Mouse (Mus musculus): ENCODE results near the gene Ccdc191.

Gene Ccdc191

GRCm38 (mm10) chr16:43931502-43931901, 41.9 kb downstream of the Ccdc191 start:
- no peak for DNase-seq (ENCODE audit: low read depth)

DNA sequence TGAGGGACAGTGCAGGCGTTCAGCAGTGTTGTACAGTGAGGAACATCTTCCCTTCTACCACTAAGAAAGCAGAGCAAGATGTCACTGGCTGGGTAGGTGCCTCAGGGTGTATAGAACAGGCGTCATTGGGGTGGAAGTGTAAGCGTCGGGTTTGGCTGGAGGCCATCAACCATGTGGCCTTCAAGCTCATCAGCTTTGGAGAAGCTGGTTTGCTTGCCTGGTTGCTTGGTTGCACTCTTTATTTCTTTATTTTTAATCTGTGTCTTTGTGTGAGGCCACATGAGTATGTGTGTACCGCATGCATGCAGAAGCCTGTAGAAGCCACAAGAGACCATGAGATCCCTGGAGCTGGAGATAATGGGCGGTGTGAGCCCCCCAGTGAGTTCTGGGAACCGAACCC, 42.7 kb downstream of the Ccdc191 start:
- no peak for DNase-seq (ENCODE audit: low read depth)

DNA sequence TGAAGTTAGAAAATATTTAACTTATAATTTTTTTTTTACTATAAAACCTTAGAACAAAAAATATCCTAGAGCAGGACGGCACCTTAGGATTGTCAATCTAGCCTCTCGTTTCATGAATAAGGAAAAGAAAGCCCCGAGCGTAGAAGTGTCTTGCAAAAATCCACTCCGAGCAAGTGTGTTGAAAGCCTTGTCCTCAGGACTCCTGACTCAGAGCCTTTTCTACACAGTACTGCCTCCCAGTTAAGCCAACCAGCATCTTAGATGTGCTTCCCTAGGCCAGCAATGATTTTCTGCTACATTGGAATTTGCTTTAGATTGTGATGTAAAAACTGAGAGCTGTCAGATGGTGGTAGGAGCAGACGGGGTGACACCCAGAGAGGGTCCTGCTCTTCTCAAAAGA, 43.4 kb downstream of the Ccdc191 start:
- no peak for DNase-seq (ENCODE audit: low read depth)

GRCm38 (mm10) chr16:43934856-43935255, 45.3 kb downstream of the Ccdc191 start:
- DNase-seq (ENCODE audit: low read depth) = no peak

- DNase-seq (ENCODE audit: low read depth) = no peak
Observed at GRCm38 (mm10) chr16:43935367-43935766, 45.8 kb downstream of the Ccdc191 start.

DNA sequence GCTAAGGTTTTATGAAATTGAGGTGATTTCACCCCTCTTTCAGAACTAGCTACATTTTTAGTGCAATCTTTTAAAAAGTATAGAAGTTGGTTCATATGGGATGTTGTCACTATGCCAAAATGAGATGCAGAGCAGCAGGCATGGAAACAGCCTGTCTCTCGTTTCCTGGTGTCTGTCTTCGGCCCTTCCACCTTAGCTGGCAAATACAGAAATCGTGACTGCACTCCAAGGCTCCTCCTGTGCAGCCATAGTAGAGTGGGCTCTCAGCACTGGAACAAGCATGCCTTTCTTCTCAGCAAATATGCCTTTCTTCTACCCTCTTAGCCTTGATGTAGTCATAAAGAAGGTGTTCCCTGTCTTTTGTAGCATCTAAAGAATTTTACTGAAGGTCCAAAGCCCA, 46.3 kb downstream of the Ccdc191 start:
- no peak for DNase-seq (ENCODE audit: low read depth)

DNA sequence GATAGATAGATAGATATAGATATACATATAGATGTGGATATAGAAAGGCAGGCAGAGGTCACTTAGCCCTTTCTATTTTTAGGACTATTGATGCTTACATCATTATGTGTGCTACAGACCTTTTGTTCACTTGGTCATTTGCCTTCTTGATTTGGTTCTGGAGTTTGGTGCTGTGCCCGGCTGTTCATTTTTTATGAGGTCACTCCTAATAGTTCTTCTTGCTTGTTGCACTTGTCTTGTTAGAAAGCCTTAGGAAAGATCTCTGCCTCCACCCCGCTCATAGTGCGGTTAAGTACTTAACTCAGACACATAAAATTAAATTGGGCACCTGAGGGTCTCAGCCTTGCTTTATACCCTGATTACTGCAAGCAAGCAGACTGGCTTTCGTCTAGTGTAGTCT, 51.2 kb downstream of the Ccdc191 start:
- DNase-seq (ENCODE audit: low read depth) = no peak

DNA sequence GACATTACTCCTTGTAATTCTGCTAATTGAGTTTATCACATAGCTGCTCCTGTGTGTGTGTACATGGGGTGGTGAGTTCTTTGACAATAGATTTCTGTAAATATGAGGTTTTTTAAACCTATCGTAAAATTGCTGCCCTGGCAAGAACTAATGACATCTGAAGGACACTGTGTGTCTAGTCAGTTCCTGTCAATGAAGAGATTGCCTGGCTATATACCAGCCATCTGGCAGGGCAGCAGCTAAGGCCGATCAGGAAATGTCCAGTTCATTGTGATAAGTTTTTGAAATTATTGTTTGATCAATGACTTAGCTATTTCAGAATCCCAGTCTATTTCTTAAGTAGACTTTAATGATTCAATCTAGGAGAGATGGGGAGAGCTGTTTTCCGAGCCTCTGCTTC, 55.8 kb downstream of the Ccdc191 start:
- no peak for DNase-seq (ENCODE audit: low read depth)

DNA sequence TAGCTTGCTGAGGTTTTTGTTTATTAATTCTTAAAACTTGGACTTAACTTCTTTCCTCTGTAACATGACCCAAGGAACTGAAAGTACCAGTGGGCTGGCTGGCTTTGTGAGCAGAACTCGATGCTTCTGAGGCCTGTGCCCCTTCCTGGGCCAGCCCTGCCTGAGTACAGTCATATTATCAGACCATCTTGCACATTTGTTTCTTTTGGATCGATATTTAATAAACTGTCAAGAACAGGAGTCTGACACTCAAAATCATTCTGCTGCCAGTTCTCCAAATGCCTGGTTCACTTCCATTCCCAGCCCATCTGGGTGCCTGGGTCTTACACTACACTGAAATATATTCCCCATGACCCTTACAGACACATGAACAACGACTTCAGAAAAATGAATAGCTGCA, 56.3 kb downstream of the Ccdc191 start:
- no peak for DNase-seq (ENCODE audit: low read depth)

GRCm38 (mm10) chr16:43951591-43951990, 62.0 kb downstream of the Ccdc191 start:
- DNase-seq (ENCODE audit: low read depth) = peak; percentile 17

GRCm38 (mm10) chr16:43954913-43955312, 65.3 kb downstream of the Ccdc191 start:
- no peak for DNase-seq (ENCODE audit: low read depth)

- no peak for DNase-seq (ENCODE audit: low read depth)
Observed at GRCm38 (mm10) chr16:43958038-43958437, 68.4 kb downstream of the Ccdc191 start.

GRCm38 (mm10) chr16:43963291-43963690, 73.7 kb downstream of the Ccdc191 start:
- DNase-seq (ENCODE audit: low read depth) = no peak

GRCm38 (mm10) chr16:43963780-43964179, 74.2 kb downstream of the Ccdc191 start:
- DNase-seq (ENCODE audit: low read depth) = no peak

- no peak for DNase-seq (ENCODE audit: low read depth)
Observed at GRCm38 (mm10) chr16:43965781-43966389, 76.3 kb downstream of the Ccdc191 start.

GRCm38 (mm10) chr16:43970426-43970825, 80.8 kb downstream of the Ccdc191 start:
- DNase-seq (ENCODE audit: low read depth) = no peak

- no peak for DNase-seq (ENCODE audit: low read depth)
Observed at GRCm38 (mm10) chr16:43971189-43971588, 81.6 kb downstream of the Ccdc191 start.

GRCm38 (mm10) chr16:43971741-43972140, 82.1 kb downstream of the Ccdc191 start:
- no peak for DNase-seq (ENCODE audit: low read depth)

GRCm38 (mm10) chr16:43972391-43972790, 82.8 kb downstream of the Ccdc191 start:
- DNase-seq (ENCODE audit: low read depth) = no peak

DNA sequence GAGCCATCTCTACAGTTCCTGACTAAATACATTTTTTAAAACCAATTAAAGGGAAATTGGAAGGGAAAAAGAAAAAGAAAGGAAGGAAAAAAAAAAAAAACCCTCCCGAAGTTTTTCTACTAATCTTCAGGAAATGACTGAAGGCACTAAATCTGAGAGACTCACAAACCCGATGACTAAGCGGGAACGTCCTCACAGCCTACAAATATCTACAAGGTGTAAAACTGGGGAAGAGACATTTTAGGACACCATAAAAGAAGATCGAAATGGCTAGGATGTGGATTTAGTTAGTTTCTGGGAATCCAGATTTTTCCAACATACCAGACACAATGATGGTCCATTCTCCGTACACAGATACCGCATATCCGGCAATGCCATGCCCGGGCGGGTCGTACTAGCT, 83.5 kb downstream of the Ccdc191 start:
- DNase-seq (ENCODE audit: low read depth) = no peak

DNA sequence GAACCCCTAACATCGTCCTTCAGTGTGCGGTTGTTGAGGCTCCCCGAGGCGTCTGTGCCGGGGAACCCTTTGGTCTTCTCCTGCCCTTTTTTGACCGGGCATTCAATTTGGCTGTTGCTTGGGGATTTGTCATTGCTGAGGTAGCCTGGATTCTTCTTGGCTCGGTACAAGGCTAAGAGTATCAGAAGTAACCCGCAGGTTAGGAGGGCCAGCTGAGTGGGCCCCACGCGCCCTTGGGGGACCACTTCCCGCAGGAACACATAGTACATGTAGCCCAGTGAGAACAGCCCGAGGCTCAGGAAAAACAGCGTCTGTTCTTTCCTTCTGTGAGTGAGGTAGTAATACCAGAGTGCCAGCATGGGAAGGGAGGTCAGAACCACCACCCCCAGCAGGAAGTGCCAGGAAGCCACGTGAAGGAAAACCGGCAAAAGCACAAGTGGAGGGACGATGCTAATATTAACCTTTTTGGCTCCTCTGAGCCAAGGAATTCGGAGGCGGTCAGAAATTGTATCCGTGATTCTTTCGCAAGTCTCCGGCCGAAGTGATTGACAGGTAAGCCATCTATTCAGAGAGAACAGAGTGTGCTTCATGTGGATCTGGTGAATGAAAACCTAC, 84.1 kb downstream of the Ccdc191 start:
- DNase-seq (ENCODE audit: low read depth) = no peak

- no peak for DNase-seq (ENCODE audit: low read depth)
Observed at GRCm38 (mm10) chr16:43979010-43979327, 89.4 kb downstream of the Ccdc191 start.

GRCm38 (mm10) chr16:43979328-43980109, 89.9 kb downstream of the Ccdc191 start, which contains the start of gene Zdhhc23:
Gene Zdhhc23, minus strand, starts transcription at chr16:43979791.
- no peak for DNase-seq (ENCODE audit: low read depth)
